ENCODE assay signal across 28 mouse cellular contexts in the genomic region with DNA sequence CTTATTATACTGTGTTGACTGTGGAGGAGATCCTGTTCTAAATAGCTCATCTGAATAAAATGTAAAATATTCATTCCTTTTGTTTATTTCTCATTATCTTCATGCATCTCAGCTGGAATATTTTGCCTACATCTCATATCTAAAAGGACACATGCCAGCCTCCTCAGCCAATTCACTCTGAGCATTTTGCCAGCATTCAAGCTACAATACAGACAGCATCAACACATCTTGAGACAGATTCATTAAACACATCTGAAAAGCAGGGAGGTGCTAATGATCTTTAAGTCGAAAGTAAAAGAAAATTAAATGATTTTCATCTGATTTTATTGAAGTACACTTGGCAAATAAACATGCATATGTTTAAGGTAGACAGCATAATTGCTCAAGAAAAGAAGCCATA. TPM values are rescaled to one million over a fixed set of nuclear protein-coding genes. Genes with fewer than 3 reads are reported as not detected.
"Had no signal": no experiment of that assay in that cellular context is flagged by ENCODE, and none has a peak within 500 bp of the region (broad histone marks: within the 10 kb centered on the region; RNA-seq: fewer than 3 reads in every experiment).

No protein-coding gene starts in this region.

- H3K4me1 ChIP-seq: lung, embryonic 15.5 days; megakaryocyte, embryonic 14.5 days; midbrain, embryonic 13.5 days; midbrain, embryonic 15.5 days; neural tube, embryonic 13.5 days; neural tube, embryonic 15.5 days had no signal

- H3K9ac ChIP-seq: lung, embryonic 15.5 days; midbrain, embryonic 13.5 days; midbrain, embryonic 15.5 days; neural tube, embryonic 13.5 days; neural tube, embryonic 15.5 days had no signal

- DNase-seq: lung, adult 2 months; lung, postnatal 14 days; lung, postnatal 36 days; retina, postnatal 1 day; right cerebral cortex, adult 18-20 months; right cerebral cortex, postnatal 25 days; right cerebral cortex, postnatal 4 days; spleen, adult 18-20 months; thymus, adult 18-20 months; thymus, postnatal 14 days; thymus, postnatal 36 days had no signal

- ATAC-seq: lung, postnatal 0 days; midbrain, embryonic 13.5 days; midbrain, embryonic 15.5 days had no signal

- H3K4me3 ChIP-seq: lung, embryonic 15.5 days; megakaryocyte, embryonic 14.5 days; midbrain, embryonic 13.5 days; midbrain, embryonic 15.5 days; myocyte; neural tube, embryonic 13.5 days; neural tube, embryonic 15.5 days had no signal

- H3K27me3 ChIP-seq: lung, embryonic 15.5 days; megakaryocyte, embryonic 14.5 days; midbrain, embryonic 13.5 days; midbrain, embryonic 15.5 days; neural tube, embryonic 13.5 days; neural tube, embryonic 15.5 days had no signal

- H3K9me3 ChIP-seq: lung, embryonic 15.5 days; midbrain, embryonic 13.5 days; midbrain, embryonic 15.5 days; neural tube, embryonic 13.5 days; neural tube, embryonic 15.5 days had no signal

- H3K4me2 ChIP-seq: lung, embryonic 15.5 days; midbrain, embryonic 11.5 days; midbrain, embryonic 13.5 days; midbrain, embryonic 15.5 days; neural tube, embryonic 13.5 days; neural tube, embryonic 15.5 days had no signal

- H3K27ac ChIP-seq: lung, embryonic 15.5 days; macrophage; midbrain, embryonic 13.5 days; midbrain, embryonic 15.5 days; neural tube, embryonic 13.5 days; neural tube, embryonic 15.5 days had no signal

- H3K36me3 ChIP-seq: lung, embryonic 15.5 days; midbrain, embryonic 13.5 days; midbrain, embryonic 15.5 days; neural tube, embryonic 13.5 days; neural tube, embryonic 15.5 days had no signal

RNA-seq across cellular contexts. Expression of a gene that starts 48.2 kb away (rescaled TPM):
- total RNA-seq: megakaryocyte progenitor cell, adult 5-6 weeks; midbrain, postnatal 0 days had no signal
- polyA plus RNA-seq: lung, adult 2 months; lung, embryonic 15.5 days; lung, postnatal 0 days; macrophage; midbrain, embryonic 11.5 days; midbrain, embryonic 13.5 days; midbrain, embryonic 15.5 days; midbrain, postnatal 0 days; neural tube, embryonic 11.5 days; neural tube, embryonic 13.5 days; neural tube, embryonic 15.5 days; small intestine, adult 2 months; stomach, embryonic 14.5 days; stomach, embryonic 16.5 days; thymus, postnatal 0 days had no signal
